Mouse (Mus musculus): ENCODE measurements around the gene Pcolce.

- TF ChIP-seq POLR2A (IDR thresholded peaks at IDR 0.05; ENCODE audit: low read depth, low read length) (no peak), CTCF (IDR thresholded peaks at IDR 0.05; ENCODE audit: extremely low read depth, insufficient read depth, insufficient read length, insufficient replicate concordance) (no peak)
These were observed 4.9 kb downstream of the Pcolce start for GRCm38 (mm10) chr5:137608654-137609190.
